Mouse (Mus musculus): ENCODE data around the gene Dhcr7.

- no peak for TF ChIP-seq E2F4 (IDR thresholded peaks at IDR 0.05; ENCODE audit: insufficient read depth)
- TF ChIP-seq USF1 (IDR thresholded peaks at IDR 0.05; ENCODE audit: low read depth) = no peak
- no peak for TF ChIP-seq POLR2A (IDR thresholded peaks at IDR 0.05; ENCODE audit: insufficient read length, low read depth)
- TF ChIP-seq POLR2AphosphoS2 (IDR thresholded peaks at IDR 0.05; ENCODE audit: insufficient read length, low read depth) = no peak
- TF ChIP-seq MAX (IDR thresholded peaks at IDR 0.05; ENCODE audit: low read depth) = no peak
- no peak for TF ChIP-seq CEBPB (IDR thresholded peaks at IDR 0.05; ENCODE audit: insufficient read depth, poor library complexity, severe bottlenecking)
- no peak for TF ChIP-seq TCF12 (IDR thresholded peaks at IDR 0.05; ENCODE audit: insufficient read depth, poor library complexity, severe bottlenecking)
- no peak for TF ChIP-seq TCF3 (IDR thresholded peaks at IDR 0.05; ENCODE audit: insufficient read length, low read depth)
- TF ChIP-seq MYOD1 (IDR thresholded peaks at IDR 0.05; ENCODE audit: control insufficient read depth in 1 of 3, insufficient read length in 2 of 3, low read depth in 2 of 3) = no peak
- no peak for TF ChIP-seq MYOG (IDR thresholded peaks at IDR 0.05; ENCODE audit: control insufficient read depth in 1 of 3, insufficient read depth in 1 of 3, insufficient read length in 2 of 3, low read depth in 2 of 3)
- no peak for TF ChIP-seq REST (IDR thresholded peaks at IDR 0.05; ENCODE audit: insufficient read depth, insufficient read length)
These were observed 4.0 kb downstream of the Dhcr7 start for GRCm38 (mm10) chr7:143826985-143827384.

Data from myocyte (in vitro differentiated cells).